Mouse (Mus musculus) T-helper 2 cell (primary cell): ENCODE measurements around the gene Fcamr.

Experiments
- in situ Hi-C: fragments of 300-600 bp; cut with MboI, MseI; formaldehyde crosslinking; loops from one replicate; pipeline ENCODE4 v1.15.1; 2025; ENCODE audit warnings: high pct_unique_total_duplicates

Gene Fcamr

GRCm38 (mm10) chr1:130800602-130801001 lies at the start of gene Fcamr:
Gene Fcamr, plus strand, starts transcription at chr1:130800902.
- in situ Hi-C loops, result no loop called here

- in situ Hi-C loops, result no loop called here
These were observed 41.0 kb upstream of the Fcamr start for GRCm38 (mm10) chr1:130759689-130760088.

GRCm38 (mm10) chr1:130761597-130761996 lies 39.1 kb upstream of the Fcamr start:
- in situ Hi-C loops, result no loop called here

GRCm38 (mm10) chr1:130762045-130762760 lies 38.5 kb upstream of the Fcamr start:
- in situ Hi-C loops, result no loop called here

GRCm38 (mm10) chr1:130764027-130764461 lies 36.7 kb upstream of the Fcamr start:
- in situ Hi-C loops, result no loop called here

- in situ Hi-C loops, result no loop called here
These were observed 33.6 kb upstream of the Fcamr start for GRCm38 (mm10) chr1:130767066-130767465.

- in situ Hi-C loops, result no loop called here
These were observed 30.8 kb upstream of the Fcamr start for GRCm38 (mm10) chr1:130769925-130770324.

- in situ Hi-C loops, result no loop called here
These were observed 30.2 kb upstream of the Fcamr start for GRCm38 (mm10) chr1:130770487-130770886.

- in situ Hi-C loops, result no loop called here
These were observed 29.7 kb upstream of the Fcamr start for GRCm38 (mm10) chr1:130770981-130771494.

- in situ Hi-C loops, result no loop called here
These were observed 25.5 kb upstream of the Fcamr start for GRCm38 (mm10) chr1:130775234-130775633.

GRCm38 (mm10) chr1:130775691-130776331 lies 24.9 kb upstream of the Fcamr start:
- in situ Hi-C loops, result no loop called here

- in situ Hi-C loops, result no loop called here
These were observed 24.1 kb upstream of the Fcamr start for GRCm38 (mm10) chr1:130776645-130777044.

- in situ Hi-C loops, result no loop called here
These were observed 20.8 kb upstream of the Fcamr start for GRCm38 (mm10) chr1:130779867-130780266.

- in situ Hi-C loops, result no loop called here
These were observed 16.6 kb upstream of the Fcamr start for GRCm38 (mm10) chr1:130784054-130784453.

GRCm38 (mm10) chr1:130787001-130787400 lies 13.7 kb upstream of the Fcamr start:
- in situ Hi-C loops, result no loop called here

GRCm38 (mm10) chr1:130789512-130790451 lies 10.9 kb upstream of the Fcamr start:
- in situ Hi-C loops, result no loop called here

- in situ Hi-C loops, result no loop called here
These were observed 5.4 kb upstream of the Fcamr start for GRCm38 (mm10) chr1:130795331-130795730.

- in situ Hi-C loops, result no loop called here
These were observed 3.6 kb upstream of the Fcamr start for GRCm38 (mm10) chr1:130796967-130797684.

GRCm38 (mm10) chr1:130798037-130798436 lies 2.7 kb upstream of the Fcamr start:
- in situ Hi-C loops, result no loop called here

- in situ Hi-C loops, result no loop called here
These were observed 2.2 kb upstream of the Fcamr start for GRCm38 (mm10) chr1:130798551-130798950.

GRCm38 (mm10) chr1:130799399-130799798 lies 1.3 kb upstream of the Fcamr start:
- in situ Hi-C loops, result no loop called here
